Mouse (Mus musculus) retina, postnatal 7 days (tissue): ENCODE data around the gene Majin.

Source experiments
- DNase-seq: peaks from one replicate; pipeline ENCODE4 v3.0.0-alpha.2; 2012; ENCODE audit warnings: low read depth, low spot score

Majin gene

GRCm38 (mm10) chr19:6262839-6263433, 78.7 kb downstream of the Majin start:
- no peak for DNase-seq

DNA sequence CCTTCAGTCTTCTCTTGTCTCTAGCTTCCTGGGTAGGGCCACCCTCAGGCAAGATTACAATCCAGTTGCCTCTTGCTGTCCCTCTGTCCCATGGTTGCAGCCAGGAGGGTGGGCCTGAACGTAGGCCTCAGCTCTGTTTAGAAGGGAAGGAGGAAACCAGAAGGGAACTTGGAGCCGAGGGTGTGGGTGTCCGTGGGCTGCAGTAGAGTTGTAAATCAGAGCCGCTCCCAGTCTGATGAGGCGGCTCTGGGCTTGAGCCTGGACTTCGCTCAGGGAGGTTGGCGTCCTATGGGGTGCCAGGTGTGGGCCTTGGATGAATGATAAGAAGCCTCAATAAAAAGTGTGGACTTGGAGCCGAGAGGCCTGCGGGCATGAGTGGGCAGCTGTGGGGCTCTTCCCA, 80.0 kb downstream of the Majin start:
- no peak for DNase-seq

DNA sequence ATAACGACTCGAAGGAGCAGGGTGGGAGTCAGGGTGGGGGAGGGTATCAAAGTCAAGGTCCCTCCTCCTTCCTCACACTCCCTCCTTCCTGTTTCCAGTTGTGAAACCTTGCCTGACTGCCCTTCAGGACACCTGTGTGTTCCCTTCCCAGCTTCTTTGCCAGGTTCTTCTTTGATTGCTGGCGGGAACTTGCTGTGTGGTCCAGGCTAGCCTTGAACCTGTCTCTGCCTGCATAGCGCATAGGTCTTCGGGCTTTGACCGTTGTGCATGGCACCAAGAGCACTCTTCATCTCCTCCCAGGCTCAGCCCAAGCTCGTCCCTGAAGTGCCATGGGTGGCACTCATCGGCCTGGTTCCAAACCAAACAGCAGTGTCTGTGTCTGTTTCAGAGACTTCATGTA, 80.8 kb downstream of the Majin start:
- DNase-seq, result no peak

GRCm38 (mm10) chr19:6265727-6266182, 81.6 kb downstream of the Majin start:
- no peak for DNase-seq

DNA sequence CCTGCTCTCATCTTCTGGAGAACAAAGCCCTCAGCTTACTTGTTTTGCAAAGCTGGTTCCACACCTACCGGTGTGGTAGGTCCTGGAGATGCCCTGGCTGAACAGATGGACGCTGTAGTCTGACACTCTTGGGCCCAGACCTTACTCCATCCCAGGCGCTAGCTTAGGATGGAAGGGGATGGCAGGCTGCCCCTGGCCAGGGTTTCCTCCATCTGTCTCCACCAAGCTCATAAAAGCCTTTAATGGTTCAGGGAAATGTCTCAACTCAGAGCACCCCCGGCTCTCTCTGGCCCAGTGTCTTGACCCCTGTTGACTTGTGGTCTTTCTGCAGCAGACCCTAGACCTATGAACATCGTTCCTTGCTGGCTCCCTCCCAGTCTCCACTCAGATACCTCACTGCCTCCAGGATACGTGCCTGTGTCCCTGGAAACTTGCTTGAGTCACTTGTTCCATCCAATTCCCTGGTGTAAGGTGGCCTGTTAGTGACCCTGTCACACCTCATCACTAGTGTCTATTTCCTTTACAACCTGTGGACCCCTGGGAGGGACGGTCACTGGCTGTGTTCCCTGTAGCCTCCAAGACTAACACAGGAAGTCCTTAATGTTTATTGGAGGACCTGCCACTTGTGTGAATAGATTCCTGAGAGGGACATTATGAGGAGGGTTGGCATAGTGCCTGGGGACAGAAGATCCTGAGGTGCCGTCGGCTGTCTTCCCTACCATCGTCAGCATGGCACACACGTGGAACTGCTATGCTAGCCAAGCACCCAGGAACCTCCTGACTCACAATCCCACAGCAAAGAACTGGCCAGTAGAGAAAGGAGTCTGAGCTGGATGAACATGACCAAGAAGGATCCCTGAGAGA, 83.3 kb downstream of the Majin start:
- DNase-seq, result no peak

GRCm38 (mm10) chr19:6268170-6268528, 84.0 kb downstream of the Majin start:
- peak; percentile 80 for DNase-seq

DNA sequence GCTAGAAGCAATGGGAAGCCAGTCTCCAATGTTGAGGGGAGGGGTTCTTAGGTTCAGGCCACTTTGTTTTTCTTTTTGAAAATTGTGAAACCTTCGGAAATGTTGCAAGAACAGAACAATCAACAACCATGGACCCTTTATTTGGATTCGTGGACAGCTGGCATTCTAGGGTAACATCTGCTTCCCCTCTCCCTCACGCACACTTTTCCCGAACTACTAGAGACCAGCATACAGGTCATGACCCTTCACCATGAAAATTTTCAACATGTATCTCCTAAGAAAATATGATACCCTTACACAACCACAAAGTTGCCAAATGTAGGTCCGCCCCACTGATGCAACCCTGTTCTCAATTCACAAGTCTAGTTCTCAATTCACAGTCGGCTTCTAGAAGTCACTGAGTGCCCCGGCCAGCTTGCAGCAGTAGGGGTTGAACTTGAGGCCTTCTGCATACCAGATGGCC, 84.5 kb downstream of the Majin start:
- no peak for DNase-seq

- no peak for DNase-seq
Observed at GRCm38 (mm10) chr19:6269798-6270475, 85.7 kb downstream of the Majin start.

GRCm38 (mm10) chr19:6270661-6271060, 86.5 kb downstream of the Majin start:
- no peak for DNase-seq

- DNase-seq, result no peak
Observed at GRCm38 (mm10) chr19:6271206-6271605, 87.0 kb downstream of the Majin start.

DNA sequence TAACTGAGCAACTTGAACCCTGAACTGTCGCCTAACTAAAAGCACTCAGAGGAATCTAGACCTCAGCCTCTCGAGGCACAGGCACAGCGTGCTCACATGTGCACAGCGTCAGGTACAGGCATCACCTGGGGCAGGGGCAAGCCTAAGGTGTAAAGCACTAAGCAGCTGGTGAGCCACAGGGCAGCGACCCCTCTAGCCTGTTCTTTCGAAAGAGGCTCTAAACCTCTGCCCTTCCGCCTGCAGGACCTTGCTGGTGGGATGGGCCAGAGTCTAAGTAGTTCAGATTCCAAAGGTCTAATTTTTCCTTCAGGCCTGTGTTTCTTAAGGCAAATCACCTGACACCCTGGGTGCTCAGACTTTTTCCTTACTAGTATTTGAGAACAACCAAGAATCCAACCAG, 87.9 kb downstream of the Majin start:
- no peak for DNase-seq

- DNase-seq, result no peak
Observed at GRCm38 (mm10) chr19:6272738-6273137, 88.5 kb downstream of the Majin start.

DNA sequence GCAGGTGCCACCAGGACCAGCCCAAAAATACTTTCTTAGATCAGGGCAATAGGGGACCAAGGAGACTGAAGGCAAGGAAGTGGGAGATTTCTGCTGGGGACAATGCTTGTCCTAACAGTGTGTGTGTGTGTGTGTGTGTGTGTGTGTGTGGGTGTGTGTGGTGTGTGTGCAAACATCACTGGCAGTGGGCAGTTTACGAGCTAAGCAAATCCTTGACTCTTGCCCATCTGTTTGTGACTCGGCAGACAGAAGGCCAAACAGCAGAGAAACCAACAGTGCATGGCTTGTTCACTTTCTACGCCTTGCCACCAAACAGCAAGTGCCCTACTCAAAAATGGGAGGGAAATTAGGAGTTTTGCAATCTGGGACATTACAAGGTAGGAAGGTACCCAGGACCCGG, 89.4 kb downstream of the Majin start:
- DNase-seq, result no peak
